Mouse (Mus musculus): ENCODE measurements around the gene Ppp6r3. TPM values are rescaled to one million over a fixed set of nuclear protein-coding genes. Genes with fewer than 3 reads are reported as not detected.
A peak's percentile ranks its signal among the peaks of the same experiment; 100 is the strongest.

Ppp6r3 gene
- total and polyA plus RNA-seq, 2 experiments from 2014 or later, result 32.3 to 111 TPM

DNA sequence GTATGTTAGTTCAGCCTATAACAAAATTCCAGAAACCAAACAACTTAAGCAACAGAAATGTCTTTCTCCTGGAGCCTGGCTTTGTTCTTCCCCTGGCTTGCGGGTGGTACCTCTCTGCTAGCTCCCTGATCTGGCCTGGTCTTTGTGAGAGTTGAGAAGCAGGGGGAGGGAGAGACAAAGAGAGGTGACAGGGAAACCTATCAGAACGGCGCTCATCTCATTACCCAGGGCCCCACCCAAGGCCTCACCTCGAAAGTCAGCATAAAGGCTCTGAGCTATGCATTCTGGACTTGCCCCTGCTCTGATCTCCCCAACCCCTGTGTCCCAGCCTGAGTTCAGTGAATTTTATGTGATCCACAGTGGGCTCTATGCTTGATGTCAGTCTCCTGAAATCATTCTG lies 140.9 kb downstream of the Ppp6r3 start:
- TF ChIP-seq CTCF (IDR thresholded peaks at IDR 0.05), result no peak
- H3K9me3 ChIP-seq (ENCODE audit: low read length), result no peaks in the 10 kb centered on the region
- no peak overlapping the region for H3K4me3 ChIP-seq (ENCODE audit: low read depth, low read length)
- no peak overlapping the region for H3K9ac ChIP-seq (replicated peaks; ENCODE audit: low read length, poor library complexity, severe bottlenecking)
- H3K4me1 ChIP-seq (ENCODE audit: insufficient read depth, low read length), result no peaks in the 10 kb centered on the region
- ATAC-seq (ENCODE audit: low FRiP score) (no peak), DNase-seq (ENCODE audit: low spot score) (no peak)
- H3K27ac ChIP-seq (ENCODE audit: low read depth, low read length), result no peak overlapping the region
- H3K27me3 ChIP-seq (ENCODE audit: insufficient read depth, low read length), result no peaks in the 10 kb centered on the region
- H3K36me3 ChIP-seq (ENCODE audit: insufficient read depth, low read length), result no peaks in the 10 kb centered on the region
- H3K4me2 ChIP-seq (ENCODE audit: low read depth, low read length, poor library complexity, severe bottlenecking), result no peak overlapping the region
- WGBS, result 36% methylated on average over 4 of the region's 4 CpGs

GRCm38 (mm10) chr19:3434124-3434523 lies 141.4 kb downstream of the Ppp6r3 start:
- ATAC-seq (ENCODE audit: low FRiP score) (no peak), DNase-seq (ENCODE audit: low spot score) (no peak)
- no peak for TF ChIP-seq CTCF (IDR thresholded peaks at IDR 0.05)
- H3K9me3 ChIP-seq (ENCODE audit: low read length), result no peaks in the 10 kb centered on the region
- H3K9ac ChIP-seq (replicated peaks; ENCODE audit: low read length, poor library complexity, severe bottlenecking), result no peak overlapping the region
- no peak overlapping the region for H3K27ac ChIP-seq (ENCODE audit: low read depth, low read length)
- no peak overlapping the region for H3K4me3 ChIP-seq (ENCODE audit: low read depth, low read length)
- WGBS, result 45% methylated on average over 4 of the region's 4 CpGs
- 0 out of 2 replicates have a peak, but pooled peaks cover 2% of the 10 kb centered on the region for H3K4me1 ChIP-seq (ENCODE audit: insufficient read depth, low read length)
- H3K4me2 ChIP-seq (ENCODE audit: low read depth, low read length, poor library complexity, severe bottlenecking), result no peak overlapping the region
- H3K27me3 ChIP-seq (ENCODE audit: insufficient read depth, low read length), result no peaks in the 10 kb centered on the region
- no peaks in the 10 kb centered on the region for H3K36me3 ChIP-seq (ENCODE audit: insufficient read depth, low read length)

- H3K27ac ChIP-seq (ENCODE audit: low read depth, low read length), result no peak overlapping the region
- no peaks in the 10 kb centered on the region for H3K36me3 ChIP-seq (ENCODE audit: insufficient read depth, low read length)
- WGBS, result 68% methylated on average over 2 of the region's 2 CpGs
- no peak overlapping the region for H3K4me2 ChIP-seq (ENCODE audit: low read depth, low read length, poor library complexity, severe bottlenecking)
- no peaks in the 10 kb centered on the region for H3K9me3 ChIP-seq (ENCODE audit: low read length)
- no peak for DNase-seq (ENCODE audit: low spot score)
- H3K4me1 ChIP-seq (ENCODE audit: insufficient read depth, low read length), result 0 out of 2 replicates have a peak, but pooled peaks cover 2% of the 10 kb centered on the region
- TF ChIP-seq CTCF (IDR thresholded peaks at IDR 0.05), result no peak
- no peak overlapping the region for H3K9ac ChIP-seq (replicated peaks; ENCODE audit: low read length, poor library complexity, severe bottlenecking)
- no peak for ATAC-seq (ENCODE audit: low FRiP score)
- H3K4me3 ChIP-seq (ENCODE audit: low read depth, low read length), result no peak overlapping the region
- H3K27me3 ChIP-seq (ENCODE audit: insufficient read depth, low read length), result no peaks in the 10 kb centered on the region
These were observed 143.6 kb downstream of the Ppp6r3 start for GRCm38 (mm10) chr19:3431969-3432368.

DNA sequence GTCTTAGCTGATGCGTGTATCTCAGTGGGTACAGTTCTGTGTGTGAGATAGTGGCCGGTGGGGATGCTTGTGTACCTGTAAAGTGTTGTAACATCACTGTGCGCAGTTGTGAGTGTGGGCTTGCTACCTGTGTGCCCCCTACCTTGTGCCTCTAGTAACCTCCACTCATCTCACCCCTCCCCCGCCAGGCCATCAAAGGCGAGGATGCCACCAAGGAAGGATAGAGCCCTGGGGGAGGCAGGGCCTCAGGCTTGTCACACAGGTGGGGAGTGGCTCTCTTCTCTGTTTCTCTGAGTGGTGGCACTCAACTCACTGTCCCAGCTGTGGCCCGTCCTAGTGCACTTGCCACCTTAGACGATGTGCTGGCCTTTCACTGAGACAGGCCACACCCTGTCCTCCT lies 144.5 kb downstream of the Ppp6r3 start:
- Histone ChIP-seq H3K27me3 (ENCODE audit: insufficient read depth, low read length) (no peaks in the 10 kb centered on the region), H3K27ac (ENCODE audit: low read depth, low read length) (no peak overlapping the region), H3K36me3 (ENCODE audit: insufficient read depth, low read length) (no peaks in the 10 kb centered on the region), H3K9me3 (ENCODE audit: low read length) (no peaks in the 10 kb centered on the region), H3K9ac (replicated peaks; ENCODE audit: low read length, poor library complexity, severe bottlenecking) (no peak overlapping the region), H3K4me1 (ENCODE audit: insufficient read depth, low read length) (0 out of 2 replicates have a peak, but pooled peaks cover 2% of the 10 kb centered on the region), H3K4me3 (ENCODE audit: low read depth, low read length) (no peak overlapping the region), H3K4me2 (ENCODE audit: low read depth, low read length, poor library complexity, severe bottlenecking) (no peak overlapping the region)
- 81% methylated on average over 7 of the region's 7 CpGs for WGBS
- ATAC-seq (ENCODE audit: low FRiP score), result no peak
- no peak for DNase-seq (ENCODE audit: low spot score)
- TF ChIP-seq CTCF (IDR thresholded peaks at IDR 0.05), result no peak

DNA sequence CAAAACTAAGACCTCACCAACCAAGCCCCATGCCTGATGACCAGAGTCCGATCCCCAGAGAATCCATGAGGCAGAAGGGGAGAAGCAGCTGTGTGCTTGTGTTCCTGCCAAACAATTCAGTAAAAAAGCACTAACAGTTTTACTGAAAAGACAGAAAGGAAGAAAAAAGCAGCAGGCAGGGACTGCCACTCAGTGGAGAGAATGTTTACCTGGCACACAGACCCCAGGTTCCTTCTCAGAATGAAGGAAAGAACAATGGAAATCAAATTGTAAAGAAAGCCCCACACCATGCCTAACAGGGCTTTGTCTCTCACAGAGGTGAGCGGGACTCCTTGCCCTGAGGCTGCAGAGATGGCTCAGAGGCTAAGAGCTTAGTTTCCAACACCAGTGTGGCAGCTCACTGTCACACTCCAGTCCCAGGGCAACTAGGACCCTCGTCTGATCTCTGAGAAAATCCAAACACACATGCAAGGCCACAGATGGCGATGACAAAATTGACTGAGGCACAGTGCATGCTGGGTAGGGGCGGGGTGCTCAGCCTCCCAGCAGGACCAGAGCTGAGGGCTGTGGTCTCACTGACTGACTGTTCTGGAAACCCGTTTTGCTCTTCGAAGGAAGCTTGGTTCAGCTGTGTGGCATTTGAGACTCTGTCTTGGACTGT lies 146.3 kb downstream of the Ppp6r3 start:
- Histone ChIP-seq H3K4me1 (ENCODE audit: insufficient read depth, low read length) (0 out of 2 replicates have a peak, but pooled peaks cover 2% of the 10 kb centered on the region), H3K27me3 (ENCODE audit: insufficient read depth, low read length) (no peaks in the 10 kb centered on the region), H3K4me3 (ENCODE audit: low read depth, low read length) (no peak overlapping the region), H3K4me2 (ENCODE audit: low read depth, low read length, poor library complexity, severe bottlenecking) (no peak overlapping the region), H3K9ac (replicated peaks; ENCODE audit: low read length, poor library complexity, severe bottlenecking) (no peak overlapping the region), H3K27ac (ENCODE audit: low read depth, low read length) (no peak overlapping the region), H3K36me3 (ENCODE audit: insufficient read depth, low read length) (no peaks in the 10 kb centered on the region), H3K9me3 (ENCODE audit: low read length) (no peaks in the 10 kb centered on the region)
- peak; percentile 59 for TF ChIP-seq CTCF (IDR thresholded peaks at IDR 0.05)
- no peak for ATAC-seq (ENCODE audit: low FRiP score)
- DNase-seq (ENCODE audit: low spot score), result peak; percentile 55
- WGBS, result 41% methylated on average over 7 of the region's 7 CpGs

GRCm38 (mm10) chr19:3428057-3428830 lies 147.3 kb downstream of the Ppp6r3 start:
- TF ChIP-seq CTCF (IDR thresholded peaks at IDR 0.05), result no peak
- Histone ChIP-seq H3K27ac (ENCODE audit: low read depth, low read length) (no peak overlapping the region), H3K4me2 (ENCODE audit: low read depth, low read length, poor library complexity, severe bottlenecking) (no peak overlapping the region), H3K27me3 (ENCODE audit: insufficient read depth, low read length) (no peaks in the 10 kb centered on the region), H3K4me1 (ENCODE audit: insufficient read depth, low read length) (0 out of 2 replicates have a peak, but pooled peaks cover 2% of the 10 kb centered on the region), H3K36me3 (ENCODE audit: insufficient read depth, low read length) (no peaks in the 10 kb centered on the region), H3K9ac (replicated peaks; ENCODE audit: low read length, poor library complexity, severe bottlenecking) (no peak overlapping the region), H3K4me3 (ENCODE audit: low read depth, low read length) (no peak overlapping the region), H3K9me3 (ENCODE audit: low read length) (no peaks in the 10 kb centered on the region)
- peak; percentile 24 for DNase-seq (ENCODE audit: low spot score)
- ATAC-seq (ENCODE audit: low FRiP score), result no peak
- 85% methylated on average over 15 of the region's 15 CpGs for WGBS

All from midbrain, postnatal 0 days (tissue).